Mouse (Mus musculus): ENCODE data around the gene Ptov1.

The Ptov1 gene

DNA sequence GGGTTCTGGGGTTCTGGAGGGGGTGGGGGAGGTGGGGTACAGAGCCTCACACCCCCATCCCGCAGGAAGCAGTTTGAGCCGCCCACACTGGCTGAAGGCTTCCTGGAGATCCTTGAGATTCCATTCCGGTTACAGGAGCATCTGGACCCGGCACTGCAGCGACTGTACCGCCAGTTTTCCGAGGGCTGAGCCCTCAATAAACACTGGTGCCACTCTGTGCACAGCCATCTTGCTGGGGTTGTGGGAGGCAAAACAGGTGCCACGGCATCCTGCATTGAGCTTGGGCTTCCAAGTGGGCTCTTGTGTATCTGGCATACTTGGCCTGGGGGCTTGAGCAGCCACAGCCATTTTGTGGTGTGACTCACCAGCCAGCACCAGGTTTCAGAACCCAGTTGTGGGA, 7.2 kb downstream of the Ptov1 start:
- in situ Hi-C loops (cut with MboI; ENCODE audit: unreplicated experiment in 2 of 2) = loop anchor here in 1 of 2 experiments (25.0 kb wide), 1 partner anchor 325 kb away; the partner anchor contains the start of genes Pold1 and Spib

DNA sequence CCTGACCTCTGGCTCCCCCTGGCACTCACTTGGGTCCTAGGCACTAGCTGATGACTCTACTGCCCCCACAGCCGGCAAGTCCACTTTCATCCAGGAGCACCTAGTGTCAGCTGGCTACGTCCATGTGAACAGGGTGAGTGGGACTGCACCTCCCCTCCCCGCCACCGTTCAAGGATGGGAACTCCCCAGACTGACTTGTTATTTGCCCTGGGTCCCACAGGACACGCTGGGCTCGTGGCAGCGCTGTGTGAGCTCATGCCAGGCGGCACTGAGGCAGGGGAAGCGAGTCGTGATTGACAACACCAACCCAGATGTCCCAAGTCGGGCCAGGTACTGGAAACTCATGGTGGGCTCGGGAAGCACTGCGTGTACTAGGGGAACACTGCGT, 8.2 kb downstream of the Ptov1 start:
- in situ Hi-C loops (cut with MboI; ENCODE audit: unreplicated experiment in 2 of 2) = loop anchor here in 1 of 2 experiments (25.0 kb wide), 1 partner anchor 324 kb away; the partner anchor contains the start of genes Pold1 and Spib

DNA sequence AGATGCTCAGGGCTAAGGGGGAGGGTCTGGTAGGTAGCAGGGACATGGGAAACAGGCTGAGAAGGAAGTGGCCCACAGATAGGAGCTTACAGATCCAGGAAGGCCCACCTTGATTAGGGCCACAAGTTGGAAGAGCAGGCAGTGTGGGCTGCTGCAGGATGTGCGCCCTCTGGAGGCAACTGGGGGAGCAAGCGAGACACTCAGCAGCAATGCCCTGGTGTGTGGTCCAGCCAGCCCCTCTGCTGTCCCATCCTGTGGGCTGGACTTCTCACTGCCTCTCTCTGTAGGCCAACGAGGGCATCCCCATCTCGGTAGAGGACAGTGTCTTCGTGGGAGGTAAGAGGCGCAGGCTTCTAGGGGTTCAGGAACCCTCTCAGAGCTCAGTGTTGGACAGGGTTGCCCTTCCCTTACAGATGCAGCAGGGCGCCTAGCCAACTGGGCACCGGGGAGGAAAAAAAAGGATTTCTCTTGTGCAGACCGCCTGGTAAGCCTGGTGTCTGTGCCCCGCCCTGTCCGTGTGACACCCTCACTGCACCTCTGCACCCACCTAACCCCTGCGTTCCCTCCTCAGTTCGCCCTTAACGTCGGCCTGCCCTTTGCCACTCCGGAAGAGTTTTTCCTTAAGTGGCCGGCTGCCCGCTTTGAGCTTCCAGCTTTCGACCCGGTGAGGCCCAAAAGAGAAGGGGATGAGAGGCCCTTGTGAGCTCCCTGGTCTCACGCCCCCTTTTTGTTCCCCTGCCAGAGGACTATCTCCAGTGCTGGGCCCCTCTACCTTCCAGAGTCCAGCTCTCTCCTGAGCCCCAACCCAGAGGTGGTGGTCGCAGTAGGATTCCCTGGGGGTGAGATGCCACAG, 8.8 kb downstream of the Ptov1 start:
- in situ Hi-C loops (cut with MboI; ENCODE audit: unreplicated experiment in 2 of 2) = loop anchor here in 1 of 2 experiments (25.0 kb wide), 1 partner anchor 324 kb away; the partner anchor contains the start of genes Pold1 and Spib

DNA sequence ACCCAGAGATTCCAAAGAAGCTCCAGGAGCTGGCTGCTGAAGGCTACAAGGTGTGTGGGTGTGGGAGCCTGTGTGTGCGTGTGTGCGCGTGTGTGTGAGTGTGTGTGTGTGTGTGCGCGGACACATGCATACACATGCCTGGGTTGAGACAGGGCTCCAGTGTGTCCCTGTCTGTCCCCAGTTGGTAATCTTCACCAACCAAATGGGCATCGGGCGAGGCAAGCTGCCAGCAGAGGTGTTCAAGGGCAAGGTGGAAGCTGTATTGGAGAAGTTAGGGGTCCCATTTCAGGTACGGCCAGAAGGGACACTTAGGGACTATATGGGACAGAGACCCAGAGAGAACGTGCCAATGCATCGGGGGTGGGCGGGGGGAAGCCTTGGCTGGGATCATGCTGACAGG, 9.7 kb downstream of the Ptov1 start:
- in situ Hi-C loops (cut with MboI; ENCODE audit: unreplicated experiment in 2 of 2) = loop anchor here in 1 of 2 experiments (25.0 kb wide), 1 partner anchor 323 kb away; the partner anchor contains the start of genes Pold1 and Spib

DNA sequence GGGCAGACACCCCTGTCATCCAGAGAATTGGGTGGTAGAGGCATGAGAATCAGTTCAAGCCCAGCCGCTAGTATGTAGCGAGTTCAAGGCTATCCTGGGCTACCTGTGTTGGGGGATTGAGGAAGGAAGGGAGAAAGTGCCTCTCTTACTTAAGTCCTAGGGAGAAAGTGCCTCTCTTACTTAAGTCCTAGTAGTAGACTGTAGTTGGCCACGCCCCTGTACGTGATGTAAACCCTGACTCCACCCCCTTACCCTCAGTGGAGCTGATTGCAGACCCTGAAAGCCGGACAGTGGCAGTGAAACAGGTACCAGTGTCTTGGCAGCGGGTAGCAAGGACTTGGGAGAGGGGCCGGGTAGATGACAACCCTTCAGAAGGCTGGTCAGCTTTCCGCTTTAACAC, 11.7 kb downstream of the Ptov1 start:
- in situ Hi-C loops (cut with MboI; ENCODE audit: unreplicated experiment in 2 of 2) = loop anchor here in 1 of 2 experiments (25.0 kb wide), 1 partner anchor 321 kb away; the partner anchor contains the start of genes Pold1 and Spib

DNA sequence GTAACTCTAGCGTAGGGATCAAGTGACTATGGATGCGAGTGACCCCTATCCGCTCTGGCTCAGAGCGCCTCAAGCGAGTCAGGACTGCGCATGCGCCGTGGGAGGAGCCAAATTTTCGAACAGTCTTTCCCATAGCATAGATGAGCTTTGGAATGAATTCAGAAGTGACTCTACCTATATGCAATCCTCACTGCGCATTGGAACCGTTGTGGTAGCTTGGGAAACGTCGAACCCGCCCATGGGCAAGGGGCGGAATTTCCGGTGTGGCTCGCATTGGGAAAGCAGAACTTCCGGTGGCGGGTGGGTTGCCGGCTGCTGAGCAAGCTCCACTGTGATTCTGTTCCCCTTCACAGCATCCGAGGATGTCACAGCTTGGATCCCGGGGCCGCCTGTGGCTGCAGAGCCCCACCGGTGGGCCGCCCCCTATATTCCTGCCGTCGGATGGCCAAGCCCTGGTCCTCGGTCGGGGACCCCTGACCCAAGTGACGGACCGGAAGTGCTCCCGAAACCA, 12.5 kb downstream of the Ptov1 start, which contains the start of gene Pnkp:
TSS of gene Pnkp (plus strand) at position 98 of the 511 bp plus-strand sequence.
- in situ Hi-C loops (cut with MboI; ENCODE audit: unreplicated experiment in 2 of 2) = loop anchor here in 1 of 2 experiments (25.0 kb wide), 1 partner anchor 320 kb away; the partner anchor contains the start of genes Pold1 and Spib

DNA sequence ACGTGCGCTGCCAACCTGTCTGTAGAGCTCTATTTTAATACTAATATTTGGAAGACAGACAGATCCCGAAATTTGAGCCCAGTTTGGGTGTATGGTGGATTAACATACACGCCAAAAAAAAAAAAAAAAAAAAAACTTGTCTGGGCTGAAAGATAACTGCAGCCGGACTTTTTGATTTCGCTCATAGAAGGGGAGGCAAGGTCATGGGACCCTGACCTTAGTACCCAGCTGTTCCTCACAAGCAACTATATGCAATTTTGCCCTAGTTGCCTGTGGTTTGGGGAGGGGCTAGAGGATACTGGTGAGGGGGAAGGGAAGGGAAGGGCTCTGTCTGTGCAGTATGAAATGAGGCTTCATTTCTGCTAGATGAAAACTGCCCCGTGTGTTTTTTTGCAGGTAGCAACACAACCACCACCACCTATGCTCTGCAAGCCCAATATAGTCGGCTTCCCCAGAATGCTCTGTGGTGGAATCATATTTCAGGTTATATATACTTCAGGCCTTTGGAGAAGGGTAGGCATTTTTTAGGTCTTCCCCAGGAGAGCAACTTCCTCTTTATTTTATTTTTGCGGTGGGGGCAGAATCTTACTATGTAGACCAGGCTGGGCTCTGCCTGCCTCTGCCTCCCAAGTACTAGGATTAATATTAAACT, 13.2 kb downstream of the Ptov1 start:
- in situ Hi-C loops (cut with MboI; ENCODE audit: unreplicated experiment in 2 of 2) = loop anchor here in 1 of 2 experiments (25.0 kb wide), 1 partner anchor 319 kb away; the partner anchor contains the start of genes Pold1 and Spib

DNA sequence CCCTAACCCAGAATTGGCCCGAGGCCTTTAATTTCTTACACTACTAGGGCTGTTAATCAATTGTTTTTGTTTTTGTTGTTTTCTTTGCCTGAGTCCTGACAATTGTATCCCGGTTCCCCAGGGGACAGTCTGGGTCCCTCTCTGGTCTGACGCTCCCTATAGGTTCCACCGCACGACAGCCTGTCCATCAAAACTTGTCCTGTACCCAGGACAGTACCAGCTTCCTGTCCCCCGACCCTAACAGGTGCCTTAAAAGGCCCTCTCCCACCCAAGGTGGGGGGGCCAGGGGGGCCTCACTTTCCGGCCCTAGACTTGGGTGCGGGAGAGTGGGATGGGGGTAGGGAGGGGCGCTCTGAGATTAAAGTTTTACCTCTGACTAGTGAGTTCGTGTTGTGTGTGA, 14.6 kb downstream of the Ptov1 start:
- in situ Hi-C loops (cut with MboI; ENCODE audit: unreplicated experiment in 2 of 2) = loop anchor here in 1 of 2 experiments (25.0 kb wide), 1 partner anchor 318 kb away; the partner anchor contains the start of genes Pold1 and Spib

DNA sequence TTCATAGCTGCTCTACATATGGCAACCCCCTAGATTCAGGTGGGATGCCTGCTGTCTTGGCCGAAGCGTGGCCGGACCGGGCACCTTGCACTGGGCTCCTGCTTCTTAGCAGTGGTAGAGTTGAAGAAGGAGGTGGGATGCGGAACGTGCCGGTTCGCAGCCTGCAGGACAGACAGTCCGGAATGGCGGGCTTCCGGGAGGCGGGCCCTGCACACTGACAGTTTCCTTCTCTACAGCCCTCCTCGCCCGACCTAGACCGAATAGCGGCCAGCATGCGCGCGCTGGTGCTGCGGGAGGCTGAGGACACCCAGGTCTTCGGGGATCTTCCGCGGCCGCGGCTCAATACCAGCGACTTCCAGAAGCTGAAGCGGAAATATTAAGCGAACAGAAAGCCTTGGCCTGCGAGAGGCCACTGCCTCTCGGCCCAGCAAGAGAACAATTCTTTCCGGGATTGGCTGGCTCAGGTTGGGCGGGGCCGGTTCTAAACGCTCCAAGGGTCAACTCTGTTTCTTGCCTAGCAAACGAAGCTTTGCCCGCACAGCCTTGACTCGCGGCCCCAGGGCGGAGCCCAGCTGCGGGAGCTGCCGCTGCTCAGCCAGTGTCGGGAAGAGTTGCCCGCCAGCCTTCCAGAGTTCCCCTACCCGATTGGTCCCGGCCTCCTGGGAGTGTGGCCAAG, 15.1 kb downstream of the Ptov1 start:
- in situ Hi-C loops (cut with MboI; ENCODE audit: unreplicated experiment in 2 of 2) = loop anchor here (5.0 to 25.0 kb wide), 3 partner anchors 43 to 317 kb away; partner anchors contain the start of genes Fuz (in 2 of the 2), Pold1 (in 1 of the 2), Rpl13a (in 1 of the 2) and Spib (in 1 of the 2)

DNA sequence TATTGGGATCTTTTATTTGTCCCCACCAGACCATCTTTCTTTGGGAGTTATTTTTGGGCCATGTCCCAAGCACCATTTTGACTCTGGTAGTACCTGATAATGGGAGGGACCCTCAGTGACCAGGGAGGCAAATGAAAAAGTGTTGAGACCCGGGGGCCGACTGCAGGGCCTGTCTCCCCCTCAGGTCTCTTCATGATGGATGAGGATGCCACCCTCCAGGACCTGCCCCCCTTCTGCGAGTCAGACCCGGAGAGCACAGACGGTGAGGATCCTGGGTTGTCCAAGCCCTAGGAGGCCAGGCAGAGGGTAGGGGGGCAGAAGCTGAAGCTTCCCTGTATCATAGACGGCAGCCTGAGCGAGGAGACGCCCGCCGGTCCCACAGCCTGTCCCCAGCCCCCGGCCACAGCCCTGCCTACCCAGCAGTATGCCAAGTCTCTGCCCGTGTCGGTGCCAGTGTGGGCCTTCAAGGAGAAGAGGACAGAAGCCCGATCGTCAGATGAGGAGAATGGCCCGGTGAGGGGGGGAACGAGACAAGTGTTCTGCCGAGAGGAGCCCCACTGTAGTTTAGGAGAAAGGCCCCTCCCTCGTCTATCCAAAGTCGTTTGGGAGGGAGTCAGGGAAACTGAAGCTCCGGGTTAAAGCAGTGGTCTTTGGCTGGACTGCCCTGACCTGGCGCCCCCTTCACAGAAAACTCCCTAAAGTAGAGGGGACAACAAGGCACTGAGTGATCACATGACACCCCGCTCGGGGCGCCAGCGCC, 15.8 kb downstream of the Ptov1 start:
- in situ Hi-C loops (cut with MboI; ENCODE audit: unreplicated experiment in 2 of 2) = loop anchor here (5.0 to 25.0 kb wide), 3 partner anchors 44 to 316 kb away; partner anchors contain the start of genes Fuz (in 2 of the 2), Pold1 (in 1 of the 2), Rpl13a (in 1 of the 2) and Spib (in 1 of the 2)

DNA sequence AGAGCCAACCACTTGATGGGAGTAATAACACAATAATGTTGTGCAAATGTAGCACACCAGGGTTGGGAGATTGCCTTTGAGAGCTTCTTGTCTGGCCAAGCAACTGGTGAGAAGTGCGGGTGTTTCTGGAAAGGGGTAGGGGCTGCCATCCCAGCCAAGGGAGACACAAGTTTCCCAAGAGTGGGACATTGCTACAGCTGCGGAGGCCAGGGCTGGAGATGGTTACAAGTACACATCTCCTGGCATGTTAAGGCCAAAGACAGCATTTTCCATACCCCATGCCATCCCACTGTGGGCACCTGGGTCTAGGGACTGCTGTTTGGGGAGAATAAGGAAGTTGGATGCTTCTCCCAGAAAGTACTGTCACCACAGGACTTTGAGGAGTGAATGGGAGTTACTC, 16.5 kb downstream of the Ptov1 start:
- in situ Hi-C loops (cut with MboI; ENCODE audit: unreplicated experiment in 2 of 2) = loop anchor here (5.0 to 25.0 kb wide), 3 partner anchors 44 to 316 kb away; partner anchors contain the start of genes Fuz (in 2 of the 2), Pold1 (in 1 of the 2), Rpl13a (in 1 of the 2) and Spib (in 1 of the 2)

DNA sequence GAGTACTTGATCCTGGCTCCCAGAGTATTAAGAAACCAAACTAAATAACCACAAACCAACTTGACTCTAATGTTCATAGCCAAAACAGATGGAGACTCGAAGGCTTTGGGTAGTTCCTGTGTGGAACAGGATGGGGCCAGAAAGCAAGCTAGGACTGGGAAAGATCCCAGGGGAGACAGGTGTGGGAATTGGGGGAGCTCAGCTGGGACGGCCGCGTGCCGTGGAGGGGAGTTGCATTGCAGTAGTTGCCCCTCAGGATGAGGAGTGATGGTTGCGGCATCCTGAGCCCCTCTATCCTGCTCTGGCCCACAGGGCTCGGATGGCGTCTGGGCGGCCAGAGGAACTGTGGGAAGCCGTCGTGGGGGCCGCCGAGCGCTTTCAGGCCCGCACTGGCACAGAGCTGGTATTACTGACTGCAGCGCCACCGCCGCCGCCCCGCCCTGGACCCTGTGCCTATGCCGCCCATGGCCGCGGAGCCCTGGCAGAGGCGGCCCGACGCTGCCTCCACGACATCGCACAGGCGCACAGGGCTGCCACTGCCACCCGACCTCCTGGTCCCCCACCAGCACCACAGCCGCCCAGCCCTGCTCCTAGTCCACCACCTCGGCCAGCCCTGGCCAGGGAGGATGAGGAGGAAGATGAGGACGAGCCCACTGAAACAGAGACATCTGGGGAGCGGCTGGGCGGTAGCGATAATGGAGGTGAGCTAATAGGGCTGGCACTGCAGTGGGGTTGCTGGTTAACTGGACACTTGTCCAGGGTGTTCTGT, 17.1 kb downstream of the Ptov1 start:
- in situ Hi-C loops (cut with MboI; ENCODE audit: unreplicated experiment in 2 of 2) = loop anchor here (5.0 to 25.0 kb wide), 3 partner anchors 45 to 315 kb away; partner anchors contain the start of genes Fuz (in 2 of the 2), Pold1 (in 1 of the 2), Rpl13a (in 1 of the 2) and Spib (in 1 of the 2)

DNA sequence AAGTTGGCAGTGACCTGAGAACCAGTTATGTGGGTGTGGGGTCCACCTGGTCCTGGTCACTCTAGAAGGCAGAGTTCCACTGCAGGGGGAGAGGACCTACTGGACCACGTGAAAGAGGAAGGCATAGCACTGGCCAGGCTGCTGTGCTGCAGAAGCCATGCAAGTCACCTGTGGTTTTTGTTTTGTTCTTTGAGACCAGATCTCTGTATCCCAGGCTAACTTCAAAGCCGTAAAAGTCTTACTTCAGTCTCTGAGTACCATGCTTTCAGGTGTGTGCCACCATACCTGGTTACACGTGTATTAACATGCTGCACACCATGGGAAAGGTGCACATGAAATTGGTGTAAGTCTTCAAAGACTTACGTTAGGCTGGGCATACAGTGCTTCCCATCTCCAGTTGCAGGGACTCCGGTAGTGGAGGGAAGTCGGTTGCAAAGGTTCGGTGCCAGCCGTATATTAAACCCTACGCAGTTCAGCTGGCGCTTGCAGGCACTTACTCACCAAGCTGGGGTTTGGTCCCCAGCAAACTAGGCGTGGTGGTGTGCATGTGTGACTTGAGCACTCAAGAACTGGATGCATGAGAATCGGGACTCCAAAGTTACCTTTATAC, 17.9 kb downstream of the Ptov1 start:
- in situ Hi-C loops (cut with MboI; ENCODE audit: unreplicated experiment in 2 of 2) = loop anchor here (5.0 to 25.0 kb wide), 3 partner anchors 46 to 314 kb away; partner anchors contain the start of genes Fuz (in 2 of the 2), Pold1 (in 1 of the 2), Rpl13a (in 1 of the 2) and Spib (in 1 of the 2)

DNA sequence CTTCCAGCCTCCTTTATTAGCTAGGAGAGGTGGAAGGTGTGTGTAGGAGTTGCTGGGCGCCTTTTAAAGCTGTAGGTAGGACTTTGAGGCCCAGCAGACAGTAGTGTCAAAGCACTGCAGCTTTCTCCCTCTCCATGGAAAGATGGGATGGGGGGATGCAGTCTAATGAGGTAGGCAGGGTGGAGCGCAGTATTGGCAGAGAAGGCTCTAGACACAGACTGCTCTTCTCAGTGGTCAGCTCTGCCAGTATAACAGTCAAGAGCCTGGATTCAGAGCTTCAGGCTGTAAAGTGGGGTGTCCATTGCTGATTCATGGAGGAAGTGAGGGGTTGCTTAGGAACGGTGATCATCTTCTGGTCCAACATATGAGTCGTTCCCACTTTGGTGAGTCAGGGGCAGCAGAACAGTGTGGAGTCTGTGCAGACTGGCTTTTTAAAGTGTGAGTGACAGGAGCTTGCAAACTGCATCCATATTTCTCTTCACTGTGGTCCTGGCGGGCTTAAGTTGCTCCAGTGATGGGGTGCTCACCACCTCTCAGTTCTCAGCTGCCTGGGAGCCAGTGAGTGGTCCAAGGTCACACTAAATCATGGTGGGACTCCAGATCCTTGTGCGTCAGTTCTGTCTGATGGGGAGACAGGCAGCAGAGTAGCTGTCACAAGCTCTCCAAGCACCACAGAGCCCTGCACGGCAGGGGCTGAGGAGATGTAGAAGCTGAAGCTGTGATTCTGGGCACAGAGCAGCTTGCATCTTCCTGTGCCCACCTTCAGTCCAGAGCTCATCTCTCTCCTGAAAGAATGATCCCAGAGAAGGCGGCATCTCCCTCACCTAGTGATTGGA, 18.6 kb downstream of the Ptov1 start:
- in situ Hi-C loops (cut with MboI; ENCODE audit: unreplicated experiment in 2 of 2) = loop anchor here (5.0 to 25.0 kb wide), 3 partner anchors 46 to 314 kb away; partner anchors contain the start of genes Fuz (in 2 of the 2), Pold1 (in 1 of the 2), Rpl13a (in 1 of the 2) and Spib (in 1 of the 2)

DNA sequence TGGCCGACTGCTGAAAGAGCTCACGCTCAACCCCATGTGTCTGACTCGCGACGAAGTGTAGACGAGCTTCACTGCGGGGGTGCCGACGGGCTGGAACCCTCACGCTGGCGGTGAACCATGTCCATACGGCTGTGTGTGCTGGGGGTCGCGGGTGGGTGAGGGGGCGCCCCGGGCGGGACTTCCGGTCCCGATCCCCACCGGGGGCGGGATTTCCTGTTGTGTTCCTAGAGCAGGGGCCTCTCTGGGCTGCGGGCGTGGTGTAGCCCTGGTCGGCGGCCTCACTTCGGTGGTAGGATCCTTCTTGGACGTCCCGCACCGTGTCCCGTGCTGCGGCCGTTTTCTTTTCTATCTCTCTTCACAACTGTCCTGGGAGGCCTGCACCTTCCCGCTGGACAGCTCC, 19.4 kb downstream of the Ptov1 start:
- in situ Hi-C loops (cut with MboI; ENCODE audit: unreplicated experiment in 2 of 2) = loop anchor here (5.0 to 25.0 kb wide), 3 partner anchors 47 to 313 kb away; partner anchors contain the start of genes Fuz (in 2 of the 2), Pold1 (in 1 of the 2), Rpl13a (in 1 of the 2) and Spib (in 1 of the 2)

Data from v-Abl transformed pro-B cells (cell line).